Mouse (Mus musculus): ENCODE measurements around the gene Prpf38b.
"Not testable (repeated sequence)": the region's sequence is repeated elsewhere in the genome, so short reads cannot be mapped to it uniquely, and the experiment has no call there.

Prpf38b gene

GRCm38 (mm10) chr3:108900681-108901080 lies 10.8 kb downstream of the Prpf38b start:
- no peak for DNase-seq (ENCODE audit: low spot score in 2 of 2)

- peak in 1 of 2 experiments; percentile 7 for DNase-seq (ENCODE audit: low spot score in 2 of 2)
These were observed 11.4 kb downstream of the Prpf38b start for GRCm38 (mm10) chr3:108900147-108900546.

GRCm38 (mm10) chr3:108898640-108899039 lies 12.9 kb downstream of the Prpf38b start:
- DNase-seq (ENCODE audit: low spot score in 2 of 2) = no peak

GRCm38 (mm10) chr3:108892914-108893313 lies 18.6 kb downstream of the Prpf38b start:
- no peak for DNase-seq (ENCODE audit: low spot score in 2 of 2)

GRCm38 (mm10) chr3:108892080-108892479 lies 19.4 kb downstream of the Prpf38b start:
- DNase-seq (ENCODE audit: low spot score in 2 of 2) = no peak

- DNase-seq (ENCODE audit: low spot score in 2 of 2) = no peak
These were observed 21.6 kb downstream of the Prpf38b start, which contains the start of gene Fndc7 for GRCm38 (mm10) chr3:108889908-108890307. Gene Fndc7 (minus strand): TSS chr3:108890008.

- DNase-seq (ENCODE audit: low spot score in 2 of 2) = no peak
These were observed 23.9 kb downstream of the Prpf38b start for GRCm38 (mm10) chr3:108887618-108887975.

- DNase-seq (ENCODE audit: low spot score in 2 of 2) = no peak
These were observed 24.5 kb downstream of the Prpf38b start for GRCm38 (mm10) chr3:108886934-108887617.

- DNase-seq (ENCODE audit: low spot score in 2 of 2) = no peak
These were observed 25.6 kb downstream of the Prpf38b start for GRCm38 (mm10) chr3:108885686-108886530.

GRCm38 (mm10) chr3:108884706-108885289 lies 26.7 kb downstream of the Prpf38b start:
- no peak for DNase-seq (ENCODE audit: low spot score in 2 of 2)

- no peak for DNase-seq (ENCODE audit: low spot score in 2 of 2)
These were observed 28.5 kb downstream of the Prpf38b start for GRCm38 (mm10) chr3:108883067-108883466.

- not testable (repeated sequence) for DNase-seq (ENCODE audit: low spot score in 2 of 2)
These were observed 29.7 kb downstream of the Prpf38b start for GRCm38 (mm10) chr3:108881873-108882272.

GRCm38 (mm10) chr3:108880544-108881507 lies 30.7 kb downstream of the Prpf38b start:
- DNase-seq (ENCODE audit: low spot score in 2 of 2) = peak in 1 of 2 experiments; percentile 12

- DNase-seq (ENCODE audit: low spot score in 2 of 2) = no peak
These were observed 31.6 kb downstream of the Prpf38b start for GRCm38 (mm10) chr3:108879836-108880435.

GRCm38 (mm10) chr3:108879129-108879528 lies 32.4 kb downstream of the Prpf38b start:
- DNase-seq (ENCODE audit: low spot score in 2 of 2) = no peak

GRCm38 (mm10) chr3:108870631-108871030 lies 40.9 kb downstream of the Prpf38b start:
- no peak for DNase-seq (ENCODE audit: low spot score in 2 of 2)

GRCm38 (mm10) chr3:108867449-108867848 lies 44.1 kb downstream of the Prpf38b start:
- no peak for DNase-seq (ENCODE audit: low spot score in 2 of 2)

- DNase-seq (ENCODE audit: low spot score in 2 of 2) = no peak
These were observed 45.9 kb downstream of the Prpf38b start for GRCm38 (mm10) chr3:108865676-108866075.

GRCm38 (mm10) chr3:108865129-108865528 lies 46.4 kb downstream of the Prpf38b start:
- DNase-seq (ENCODE audit: low spot score in 2 of 2) = no peak

GRCm38 (mm10) chr3:108863091-108863490 lies 48.4 kb downstream of the Prpf38b start:
- DNase-seq (ENCODE audit: low spot score in 2 of 2) = no peak

GRCm38 (mm10) chr3:108862282-108862681 lies 49.2 kb downstream of the Prpf38b start:
- DNase-seq (ENCODE audit: low spot score in 2 of 2) = not testable (repeated sequence)

Data from spleen, postnatal 14 days (tissue).